Mouse (Mus musculus) gastrocnemius, postnatal 25 days (tissue): ENCODE results near the gene Cilp2. TPM values are rescaled to one million over a fixed set of nuclear protein-coding genes. Genes with fewer than 3 reads are reported as not detected.

ENCODE experiments used
- DNase-seq: peaks from one replicate; pipeline ENCODE4 v3.0.0; 2022
- long read RNA-seq, 2 experiments: library from polyadenylated mRNA; stranded (forward); transcript quantifications; one replicate each; pipeline ENCODE4 v2.0.0; 2021
- total RNA-seq, 2 experiments: library from RNA; stranded (reverse); gene quantifications; 1 replicate in 1 of 2; 2 replicates in 1 of 2; pipeline ENCODE4 v1.2.3; 2021

Gene Cilp2
- 10 to 100 TPM in 1 of 2 experiments, 1 to 10 TPM in 1; 4.0 to 13.6 TPM for total RNA-seq
- long read RNA-seq, experiment 1, full-length matches to known transcripts, result 2 of 16 reads
- long read RNA-seq, experiment 1, partial matches to known transcripts, result 0 of 16 reads
- long read RNA-seq, experiment 1, other reads (novel, unspliced or antisense), result 14 of 16 reads
- long read RNA-seq, experiment 2, full-length matches to known transcripts, result 22 of 52 reads
- long read RNA-seq, experiment 2, partial matches to known transcripts, result 5 of 52 reads
- long read RNA-seq, experiment 2, other reads (novel, unspliced or antisense), result 25 of 52 reads

DNA sequence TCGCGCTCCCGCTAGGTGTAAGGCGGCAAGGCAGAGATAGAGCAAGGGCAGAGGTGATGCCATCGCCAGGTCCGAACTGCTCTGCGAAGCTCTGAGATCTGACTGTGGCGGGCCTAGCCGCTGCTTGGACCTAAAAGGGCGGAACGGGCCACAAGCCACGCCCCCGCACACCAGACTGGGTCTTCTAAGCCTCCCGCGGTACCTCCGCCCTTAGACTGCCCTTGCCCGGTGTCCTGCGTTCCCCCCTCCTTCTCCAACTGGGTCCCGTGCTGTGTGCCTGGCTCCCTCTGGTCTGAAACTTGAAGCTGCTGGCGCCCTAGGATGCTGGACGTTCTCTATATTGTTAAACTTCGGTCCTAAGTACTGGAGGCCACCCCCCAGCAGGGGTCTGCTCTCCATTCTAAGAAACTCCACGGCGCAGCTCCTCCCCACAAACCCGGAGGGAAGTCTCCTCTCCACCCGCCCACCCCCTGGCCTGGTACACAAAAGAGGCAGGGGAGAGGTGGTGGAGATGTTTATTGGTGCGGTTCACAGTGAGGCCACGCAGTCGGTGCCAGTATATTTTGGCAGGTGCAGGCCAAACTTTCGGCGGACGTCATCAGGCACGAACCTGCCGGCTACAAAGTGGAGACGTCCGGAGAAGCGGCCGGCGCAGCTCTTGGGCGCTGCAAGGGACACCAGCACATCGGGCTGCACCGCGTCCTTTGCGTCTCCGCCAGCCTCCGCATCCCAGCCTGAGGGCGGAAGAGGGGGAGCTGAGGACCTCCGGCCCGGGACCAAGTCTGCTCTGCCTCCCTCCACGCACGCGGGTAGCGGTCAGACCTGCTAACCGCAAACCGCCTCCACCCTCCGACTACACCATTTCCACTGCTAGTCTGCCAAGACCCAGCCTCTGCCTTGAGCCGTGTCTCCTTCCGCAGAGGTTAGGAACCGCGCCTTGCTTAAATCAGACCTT lies at the start of gene Cilp2:
Cilp2 (minus strand) TSS at position 399 of the 955 bp plus-strand sequence.
- DNase-seq, result peak; percentile 67

DNA sequence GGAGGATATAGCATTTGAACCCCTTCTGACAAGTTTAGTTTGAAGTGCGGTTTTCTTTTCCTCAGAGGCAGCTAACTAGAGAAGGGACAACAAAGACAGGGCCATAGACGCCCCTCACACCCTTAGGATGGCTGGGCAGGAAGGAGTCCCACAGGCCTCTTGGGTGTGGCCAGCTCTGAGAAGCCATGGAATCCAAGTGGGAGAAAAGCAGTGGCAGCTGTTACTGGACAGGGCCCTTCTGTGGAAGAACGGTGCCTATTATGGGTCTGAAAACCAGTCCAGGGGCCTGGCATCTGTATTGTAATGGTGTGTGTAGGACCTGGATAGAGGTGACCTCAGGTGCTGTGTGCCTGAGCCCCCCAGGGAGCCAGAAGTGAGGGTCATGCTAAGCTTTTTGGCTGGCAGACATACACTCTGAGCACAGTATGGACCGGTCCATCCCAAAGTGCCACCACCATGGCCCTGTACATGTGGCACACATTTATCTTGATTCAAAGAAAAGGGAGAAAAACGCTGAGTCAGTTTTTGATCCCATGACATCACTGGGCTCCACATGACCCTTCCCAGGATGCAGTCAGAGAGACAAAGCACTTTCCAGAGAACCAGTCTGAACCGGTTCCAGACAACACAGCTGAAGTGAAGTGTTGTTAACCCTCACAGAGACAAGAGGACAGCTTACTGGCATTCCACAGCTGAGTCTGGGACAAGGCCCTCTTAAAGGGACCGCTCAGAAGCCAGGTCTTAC lies 48.7 kb upstream of the Cilp2 start:
- DNase-seq, result no peak

GRCm38 (mm10) chr8:69935431-69935830 lies 47.9 kb upstream of the Cilp2 start:
- no peak for DNase-seq

DNA sequence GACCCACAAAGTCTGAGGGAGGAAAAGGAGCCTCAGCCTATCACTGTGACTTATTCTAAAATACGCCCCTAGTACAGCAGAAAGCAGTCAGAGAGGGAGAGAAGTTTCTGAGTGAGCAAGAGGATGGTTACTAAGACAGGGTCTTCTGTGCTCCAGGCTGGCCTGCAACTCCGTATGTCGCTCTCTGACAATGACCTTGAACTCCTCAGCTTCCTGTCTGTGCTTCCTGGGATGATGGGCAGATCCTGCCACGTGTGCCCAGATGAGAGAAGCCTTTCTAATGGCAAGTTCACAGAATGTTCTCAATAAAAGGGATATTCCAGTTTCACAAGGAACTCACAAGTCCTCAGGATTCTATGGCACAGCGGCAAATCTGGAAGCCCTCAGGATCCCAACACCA lies 47.1 kb upstream of the Cilp2 start:
- DNase-seq, result no peak

- DNase-seq, result no peak
Measured at GRCm38 (mm10) chr8:69933811-69934210, 46.3 kb upstream of the Cilp2 start.

DNA sequence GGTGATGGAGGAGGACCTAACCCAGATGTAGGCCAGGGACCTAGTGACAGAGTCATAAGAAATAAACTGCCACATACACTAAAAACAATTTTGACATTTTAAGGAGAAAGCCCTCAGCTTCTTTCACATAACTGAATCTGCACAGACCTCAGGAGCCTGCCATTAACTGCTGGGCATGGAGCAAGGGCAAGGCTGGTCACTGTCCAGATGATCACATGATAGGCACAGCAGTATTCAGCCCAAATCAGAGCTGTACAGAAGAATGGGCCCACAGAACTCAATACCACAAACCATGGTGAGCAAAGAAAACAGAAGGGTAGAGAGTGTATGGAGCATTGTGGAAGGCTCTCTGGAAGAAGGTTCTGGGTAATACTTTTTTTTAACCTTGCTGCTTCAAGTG lies 39.4 kb upstream of the Cilp2 start:
- DNase-seq, result no peak

DNA sequence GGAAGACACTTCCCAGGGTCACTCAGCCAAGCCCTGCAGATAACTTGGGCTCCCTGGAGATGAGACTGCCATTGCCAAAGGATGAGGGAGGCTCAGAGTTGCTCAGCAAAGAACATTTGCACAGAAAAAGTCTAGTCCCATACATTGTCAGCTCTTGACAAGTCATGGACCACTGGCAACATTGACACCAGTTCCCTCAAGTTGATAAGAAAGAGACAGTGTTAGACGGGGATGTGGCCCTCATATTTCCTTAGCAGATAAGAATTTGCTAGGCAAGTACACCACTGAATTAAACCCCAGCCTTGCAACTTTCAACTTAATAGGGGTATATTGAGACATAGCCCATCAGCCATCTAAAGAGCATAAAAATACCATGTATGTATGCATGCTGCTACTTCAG lies 36.5 kb upstream of the Cilp2 start:
- DNase-seq, result no peak

DNA sequence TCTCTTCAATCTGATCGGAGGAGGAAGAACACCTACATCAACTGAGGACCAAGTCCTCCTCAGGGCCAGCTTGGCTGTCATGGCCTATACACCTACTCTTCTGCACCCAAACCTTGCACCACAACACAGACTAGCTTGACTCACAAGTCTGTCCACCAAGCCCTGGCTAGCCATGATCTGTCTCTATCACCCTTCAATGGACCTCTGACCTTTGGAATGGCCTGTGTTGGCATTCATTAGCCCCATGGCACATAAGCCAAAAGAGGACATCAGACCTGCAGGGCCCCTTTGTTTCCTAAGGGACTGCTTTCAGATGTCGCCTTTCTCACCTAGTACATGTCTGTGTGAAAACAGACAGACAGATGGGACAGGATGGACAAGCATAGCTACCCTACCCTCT lies 33.7 kb upstream of the Cilp2 start:
- DNase-seq, result no peak

DNA sequence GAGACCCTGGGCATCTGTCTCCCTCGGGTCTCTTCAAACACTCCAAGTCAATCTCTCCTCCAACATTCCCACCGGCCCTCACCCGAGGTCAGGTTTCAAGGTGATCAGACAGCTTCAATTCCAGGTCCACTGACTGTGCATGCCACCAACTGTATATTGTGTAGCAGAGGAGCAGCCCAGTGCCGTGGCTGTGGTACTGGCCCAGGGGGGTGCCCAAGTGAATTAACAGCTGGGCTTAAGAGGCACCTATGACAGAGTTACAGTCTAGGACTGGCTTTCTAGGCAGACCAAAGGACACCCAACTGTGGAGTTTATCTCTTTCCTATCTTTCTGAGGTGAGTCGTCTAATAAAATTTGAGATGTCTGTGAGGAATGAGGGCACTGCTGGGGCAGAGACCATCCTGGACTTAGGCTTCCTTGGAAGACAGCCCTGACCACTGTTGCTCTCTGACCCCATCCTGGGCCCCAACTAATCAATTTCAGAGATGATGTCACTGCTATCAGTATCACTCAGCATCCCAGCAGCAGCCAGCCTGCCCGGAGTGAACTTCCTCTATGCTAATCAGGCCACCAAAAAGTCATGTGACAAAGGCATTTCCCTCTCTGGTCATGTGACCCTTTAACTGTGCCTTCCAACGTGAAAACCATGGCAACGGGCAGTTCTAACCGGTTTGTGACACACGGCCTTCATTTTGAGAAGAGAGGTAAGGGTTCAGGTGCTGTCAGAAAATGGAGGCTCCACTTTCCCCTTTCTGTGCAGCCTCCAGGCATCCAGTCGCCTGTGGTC lies 32.6 kb upstream of the Cilp2 start:
- DNase-seq, result no peak

GRCm38 (mm10) chr8:69919010-69919409 lies 31.5 kb upstream of the Cilp2 start:
- DNase-seq, result peak; percentile 42

GRCm38 (mm10) chr8:69918506-69918905 lies 31.0 kb upstream of the Cilp2 start:
- no peak for DNase-seq

GRCm38 (mm10) chr8:69915748-69916147 lies 28.3 kb upstream of the Cilp2 start:
- DNase-seq, result no peak

DNA sequence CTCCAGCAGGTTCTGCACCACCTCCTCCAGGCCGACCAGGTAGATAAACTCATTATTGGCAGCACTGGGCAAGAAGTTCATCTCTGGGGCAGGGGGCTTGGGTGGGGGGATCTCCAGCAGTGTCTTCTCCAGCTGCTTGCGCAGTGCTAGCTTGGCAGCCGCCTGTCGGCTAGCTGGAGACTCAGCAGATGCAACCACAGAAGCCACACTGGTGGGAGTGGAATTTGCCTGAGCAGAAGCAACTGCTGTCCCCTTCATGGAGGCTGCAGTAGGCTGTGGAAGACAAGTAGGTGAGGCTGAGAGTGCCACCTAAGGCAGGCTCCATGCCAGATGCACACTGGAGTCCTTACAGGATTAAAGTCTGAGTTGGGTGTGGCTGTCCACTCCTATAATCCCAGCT lies 27.0 kb upstream of the Cilp2 start:
- DNase-seq, result no peak

GRCm38 (mm10) chr8:69912478-69913074 lies 25.1 kb upstream of the Cilp2 start:
- DNase-seq, result no peak

DNA sequence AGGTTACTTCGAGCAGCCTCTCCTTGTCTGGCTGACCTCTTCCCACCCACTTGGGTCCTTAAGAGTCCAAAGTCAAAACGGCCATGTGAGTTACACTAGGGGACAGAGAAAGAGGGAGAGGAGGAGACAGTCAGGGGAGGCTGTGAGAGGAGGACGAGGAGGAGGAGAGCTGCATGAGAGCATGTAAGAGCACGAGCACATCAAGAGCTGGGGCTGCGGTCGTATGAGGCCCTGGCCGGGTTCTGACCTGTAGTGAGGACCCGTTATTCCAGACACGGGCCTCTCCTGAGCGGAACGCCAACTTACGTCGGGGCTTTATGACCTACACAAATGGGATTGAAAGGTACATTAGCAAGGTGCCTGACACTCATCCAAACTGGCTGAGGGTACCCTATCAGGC lies 24.4 kb upstream of the Cilp2 start:
- no peak for DNase-seq

DNA sequence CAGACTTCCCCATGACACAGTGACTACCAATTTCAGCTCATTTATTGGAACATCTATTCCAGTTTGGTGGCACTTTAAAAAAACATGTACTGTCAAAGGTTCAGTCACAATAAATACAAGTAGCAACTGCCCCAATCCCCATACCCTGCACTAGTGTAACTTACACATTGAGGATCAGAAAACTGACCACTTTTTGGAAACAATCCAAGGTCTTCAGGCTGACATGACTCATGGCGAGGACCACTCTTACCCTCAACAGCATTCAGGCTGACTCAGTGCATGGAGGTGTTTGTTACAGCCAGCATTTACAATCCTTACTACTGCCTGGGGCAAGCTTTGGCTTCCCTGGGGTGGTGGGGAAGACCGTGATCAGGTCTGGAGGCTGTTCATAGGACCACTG lies 19.6 kb upstream of the Cilp2 start:
- DNase-seq, result no peak

DNA sequence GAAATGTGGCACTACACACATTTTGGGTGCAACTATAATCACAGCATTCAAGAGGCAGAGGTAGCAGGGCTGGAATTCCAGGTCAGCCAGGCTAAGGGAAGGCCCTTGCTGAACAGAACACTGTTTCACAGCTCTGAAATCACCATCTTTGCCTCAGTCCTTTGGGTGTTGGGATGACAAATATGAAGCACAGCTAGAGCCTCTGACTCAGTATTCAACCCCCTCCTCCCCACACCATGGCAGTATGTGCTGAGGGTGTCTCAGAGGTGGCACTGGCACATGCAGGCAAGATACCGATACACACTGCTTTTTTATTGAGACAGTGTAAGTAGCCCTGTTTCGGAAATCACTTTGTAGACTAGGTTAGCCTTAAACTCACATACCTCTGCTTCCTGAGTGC lies 18.8 kb upstream of the Cilp2 start:
- no peak for DNase-seq

DNA sequence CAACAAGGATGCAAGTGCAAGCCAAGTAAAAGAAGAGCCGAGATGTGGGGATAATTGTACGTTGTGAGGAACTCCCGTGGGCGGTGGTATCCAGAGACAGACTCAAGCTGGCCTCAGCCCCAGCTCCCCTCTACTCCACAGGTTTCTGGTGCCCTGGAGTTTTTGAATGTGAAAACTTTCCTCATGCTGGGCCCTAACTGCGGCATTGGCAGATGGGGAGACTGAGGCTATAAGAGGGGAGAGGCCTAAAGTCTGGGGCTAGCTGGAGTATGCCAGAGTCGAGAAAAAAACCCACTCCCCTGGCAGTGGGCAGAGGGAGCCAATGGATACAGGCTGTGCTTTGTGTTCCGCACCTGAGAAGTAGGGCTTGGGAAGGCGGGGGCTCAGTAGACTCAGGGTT lies 16.6 kb upstream of the Cilp2 start:
- DNase-seq, result no peak

DNA sequence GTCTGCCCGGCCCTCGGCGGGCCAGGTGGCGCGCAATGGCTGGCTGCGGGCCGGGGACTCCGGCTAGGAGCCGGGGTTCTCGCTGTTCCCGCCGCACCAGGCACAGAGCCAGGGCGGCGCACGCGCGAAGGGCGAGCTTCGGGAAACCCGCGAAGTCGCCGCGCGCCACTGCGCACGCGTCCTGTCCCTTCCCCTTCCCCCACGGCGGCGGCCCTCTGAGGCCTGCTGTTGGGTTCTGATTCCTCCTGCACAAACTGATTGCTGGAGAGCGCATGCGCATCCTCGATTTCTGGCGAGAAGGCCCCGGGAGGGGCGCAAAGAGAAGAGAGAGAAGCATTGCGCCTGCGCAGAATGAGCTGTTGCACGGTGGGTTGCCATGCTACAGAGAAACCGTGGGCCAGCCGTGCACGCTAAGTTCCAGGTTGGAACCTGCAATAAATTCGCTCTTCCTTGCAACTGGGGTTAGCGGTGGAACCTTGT lies 15.6 kb upstream of the Cilp2 start:
- DNase-seq, result peak; percentile 99

- no peak for DNase-seq
Measured at GRCm38 (mm10) chr8:69902163-69903062, 14.9 kb upstream of the Cilp2 start, which contains the start of the genes Tssk6, Ndufa13 and Yjefn3. Gene Tssk6, plus strand, starts transcription at chr8:69902184. Gene Ndufa13, minus strand, starts transcription at chr8:69902558. Gene Yjefn3, minus strand, starts transcription at chr8:69902712.
